Mouse (Mus musculus): ENCODE data around the gene Minos1. TPM values are rescaled to one million over a fixed set of nuclear protein-coding genes. Genes with fewer than 3 reads are reported as not detected.

The Minos1 gene
- polyA plus RNA-seq, 1 experiment from 2014 or later: 514 TPM

DNA sequence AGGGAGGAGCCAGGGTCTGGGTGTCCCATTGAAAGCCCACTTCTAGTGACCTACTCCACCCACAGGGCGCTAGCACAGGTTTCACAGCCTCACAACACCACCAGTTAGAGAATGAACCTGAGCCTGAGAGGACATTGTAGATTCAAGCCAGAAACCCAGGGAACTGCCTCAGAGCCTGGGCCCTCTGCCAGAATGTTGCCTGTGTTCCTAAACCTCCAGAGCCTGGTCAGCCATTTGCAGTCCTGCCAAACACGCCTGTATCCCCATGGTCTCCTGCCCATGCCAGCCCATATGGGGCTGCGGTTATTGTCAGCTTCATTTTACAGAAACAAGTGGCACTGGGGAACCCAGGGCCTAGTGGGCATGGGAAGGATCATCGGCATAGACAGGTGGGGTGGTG, 75.6 kb downstream of the Minos1 start:
- Histone ChIP-seq H3K27ac (no peak overlapping the region), H3K4me1 (no peaks in the 10 kb centered on the region), H3K9me3 (no peaks in the 10 kb centered on the region), H3K9ac (no peak overlapping the region), H3K36me3 (no peaks in the 10 kb centered on the region), H3K4me3 (replicated peaks) (no peak overlapping the region), H3K4me2 (no peak overlapping the region), H3K27me3 (replicated peaks) (no peaks in the 10 kb centered on the region)
- no peak for ATAC-seq (ENCODE audit: insufficient read depth, low FRiP score, low read depth)
- 88% methylated on average over 4 of the region's 4 CpGs for WGBS

- Histone ChIP-seq H3K27ac (no peak overlapping the region), H3K9ac (no peak overlapping the region), H3K4me3 (replicated peaks) (no peak overlapping the region), H3K4me2 (no peak overlapping the region), H3K4me1 (no peaks in the 10 kb centered on the region), H3K36me3 (no peaks in the 10 kb centered on the region), H3K9me3 (no peaks in the 10 kb centered on the region), H3K27me3 (replicated peaks) (no peaks in the 10 kb centered on the region)
- no peak for ATAC-seq (ENCODE audit: insufficient read depth, low FRiP score, low read depth)
- 50% methylated on average over 9 of the region's 9 CpGs for WGBS
These were observed 76.5 kb downstream of the Minos1 start for GRCm38 (mm10) chr4:139054300-139054923.

DNA sequence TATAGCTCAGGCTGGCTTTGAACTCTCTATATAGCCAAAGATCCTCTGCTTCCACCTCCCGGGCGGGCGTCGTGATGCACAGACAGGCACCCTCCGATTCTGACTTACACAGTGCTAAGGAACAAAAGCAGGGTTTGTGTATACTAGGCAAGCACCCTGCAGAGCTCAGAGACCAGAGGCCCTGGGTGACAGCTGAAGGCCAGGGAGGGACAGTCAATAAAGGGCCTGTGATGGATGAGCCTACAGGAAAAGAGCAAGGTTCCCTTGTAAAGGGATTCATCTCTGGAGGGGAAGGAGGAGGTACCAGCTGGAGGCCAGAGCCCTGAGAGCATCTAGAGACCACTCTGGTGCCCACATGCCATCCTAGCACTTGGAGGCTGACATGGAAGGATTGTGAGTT, 77.5 kb downstream of the Minos1 start:
- Histone ChIP-seq H3K27ac (no peak overlapping the region), H3K36me3 (no peaks in the 10 kb centered on the region), H3K4me2 (no peak overlapping the region), H3K9ac (no peak overlapping the region), H3K9me3 (no peaks in the 10 kb centered on the region), H3K4me1 (no peaks in the 10 kb centered on the region), H3K27me3 (replicated peaks) (no peaks in the 10 kb centered on the region), H3K4me3 (replicated peaks) (no peak overlapping the region)
- WGBS: 37% methylated on average over 5 of the region's 5 CpGs
- ATAC-seq (ENCODE audit: insufficient read depth, low FRiP score, low read depth): no peak

DNA sequence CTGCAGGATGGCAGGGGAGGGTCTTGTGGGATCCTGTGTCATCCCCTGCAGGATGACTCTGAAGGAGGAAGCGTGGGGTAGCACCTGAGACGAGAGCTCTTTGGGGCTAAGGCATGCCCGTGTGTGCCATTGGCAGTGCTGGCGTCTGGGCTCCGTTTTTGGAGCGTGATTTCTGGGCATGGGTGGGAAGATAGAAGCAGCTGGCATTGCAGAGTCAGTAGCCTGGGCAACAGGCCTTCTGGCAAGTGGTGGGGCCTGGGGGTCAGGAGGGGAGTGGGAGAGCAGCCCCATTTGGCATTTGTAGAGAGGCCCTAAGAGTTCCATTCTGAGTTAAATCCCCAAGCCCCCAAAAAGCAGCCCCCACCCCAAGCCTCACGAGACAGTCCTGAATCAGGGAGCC, 78.1 kb downstream of the Minos1 start:
- 82% methylated on average over 7 of the region's 7 CpGs for WGBS
- no peak for ATAC-seq (ENCODE audit: insufficient read depth, low FRiP score, low read depth)
- H3K27me3 ChIP-seq (replicated peaks): no peaks in the 10 kb centered on the region
- no peak overlapping the region for H3K9ac ChIP-seq
- H3K27ac ChIP-seq: no peak overlapping the region
- H3K4me2 ChIP-seq: no peak overlapping the region
- H3K9me3 ChIP-seq: no peaks in the 10 kb centered on the region
- H3K36me3 ChIP-seq: no peaks in the 10 kb centered on the region
- no peak overlapping the region for H3K4me3 ChIP-seq (replicated peaks)
- no peaks in the 10 kb centered on the region for H3K4me1 ChIP-seq

Other genes with a start within 250 kb of the Minos1 start
- 6.8 and 8.1 TPM in 2 replicates for gene Otud3, start 217.2 kb downstream of the Minos1 start, polyA plus RNA-seq (2015; fragmentation: Nextera tagmentation; extraction: Ambion mirVana)
- 22.7 and 26.1 TPM in 2 replicates for gene Rnf186, start 164.0 kb downstream of the Minos1 start, polyA plus RNA-seq (2015; fragmentation: Nextera tagmentation; extraction: Ambion mirVana)
- gene Tmco4, start 158.2 kb downstream of the Minos1 start, polyA plus RNA-seq (2015; fragmentation: Nextera tagmentation; extraction: Ambion mirVana): 9.2 and 9.4 TPM in 2 replicates
- 0.14 TPM in 1 of 2 replicates, not detected in the other for gene Htr6, start 55.5 kb downstream of the Minos1 start, polyA plus RNA-seq (2015; fragmentation: Nextera tagmentation; extraction: Ambion mirVana)
- 55.6 and 64.6 TPM in 2 replicates for gene Nbl1, start 38.1 kb downstream of the Minos1 start, polyA plus RNA-seq (2015; fragmentation: Nextera tagmentation; extraction: Ambion mirVana)
- 375 and 416 TPM in 2 replicates for gene Capzb, start 61.8 kb upstream of the Minos1 start, polyA plus RNA-seq (2015; fragmentation: Nextera tagmentation; extraction: Ambion mirVana)
- 14.3 and 14.9 TPM in 2 replicates for gene Pqlc2, start 179.6 kb upstream of the Minos1 start, polyA plus RNA-seq (2015; fragmentation: Nextera tagmentation; extraction: Ambion mirVana)
- gene Akr7a5, start 179.6 kb upstream of the Minos1 start, polyA plus RNA-seq (2015; fragmentation: Nextera tagmentation; extraction: Ambion mirVana): 111 and 125 TPM in 2 replicates
- 99.6 and 116 TPM in 2 replicates for gene Mrto4, start 221.5 kb upstream of the Minos1 start, polyA plus RNA-seq (2015; fragmentation: Nextera tagmentation; extraction: Ambion mirVana)
- gene Emc1, start 221.5 kb upstream of the Minos1 start, polyA plus RNA-seq (2015; fragmentation: Nextera tagmentation; extraction: Ambion mirVana): 22.6 and 27.8 TPM in 2 replicates
- 59.4 and 70.2 TPM in 2 replicates for gene Ubr4, start 221.5 kb upstream of the Minos1 start, polyA plus RNA-seq (2015; fragmentation: Nextera tagmentation; extraction: Ambion mirVana)

All from stomach, embryonic 15.5 days (tissue).